Mouse (Mus musculus): ENCODE results near the gene Eif4g2. TPM values are rescaled to one million over a fixed set of nuclear protein-coding genes. Genes with fewer than 3 reads are reported as not detected.

The Eif4g2 gene
- total and polyA plus RNA-seq, 2 experiments from 2014 or later: 580 to 916 TPM

DNA sequence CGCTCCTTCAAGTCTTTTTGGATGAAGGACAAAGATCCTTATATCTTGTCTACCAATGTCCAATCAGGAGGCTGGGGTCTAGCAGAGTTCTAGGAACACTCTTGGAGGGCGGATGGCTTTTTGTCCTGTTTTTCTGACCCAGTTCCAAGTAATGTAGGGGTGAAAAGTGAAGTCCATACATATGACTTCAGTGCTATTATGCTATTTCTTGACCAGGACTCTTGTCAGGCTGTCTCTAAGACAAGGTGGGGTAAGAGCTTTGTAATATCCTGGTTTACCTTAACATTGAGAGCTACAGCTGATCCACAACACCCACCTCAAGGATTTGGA is 12.7 kb downstream of the Eif4g2 start:
- Histone ChIP-seq H3K9ac (no peak overlapping the region), H3K4me2 (ENCODE audit: low read depth) (no peak overlapping the region), H3K36me3 (ENCODE audit: insufficient read depth) (peaks cover 68% of the 10 kb centered on the region), H3K27me3 (ENCODE audit: insufficient read depth, low read length) (no peaks in the 10 kb centered on the region), H3K27ac (ENCODE audit: low read depth, low read length) (no peak overlapping the region), H3K9me3 (ENCODE audit: low read length) (0 out of 2 replicates have a peak, but pooled peaks cover 4% of the 10 kb centered on the region), H3K4me3 (ENCODE audit: low read depth, low read length) (no peak overlapping the region), H3K4me1 (ENCODE audit: insufficient read depth) (no peaks in the 10 kb centered on the region)
- WGBS: 97% methylated on average over 2 of the region's 2 CpGs
- DNase-seq (no peak), ATAC-seq (peak; percentile 40)
- TF ChIP-seq CTCF (IDR thresholded peaks at IDR 0.05; ENCODE audit: low read depth): no peak

GRCm38 (mm10) chr7:111069439-111070166 is 13.2 kb downstream of the Eif4g2 start:
- ATAC-seq (peak; percentile 27; the same call in 1 of the 2 replicates), DNase-seq (peak; percentile 41)
- 91% methylated on average over 7 of the region's 7 CpGs for WGBS
- H3K27me3 ChIP-seq (ENCODE audit: insufficient read depth, low read length): no peaks in the 10 kb centered on the region
- no peak overlapping the region for H3K27ac ChIP-seq (ENCODE audit: low read depth, low read length)
- 0 out of 2 replicates have a peak, but pooled peaks cover 4% of the 10 kb centered on the region for H3K9me3 ChIP-seq (ENCODE audit: low read length)
- TF ChIP-seq CTCF (IDR thresholded peaks at IDR 0.05; ENCODE audit: low read depth): no peak
- no peak overlapping the region for H3K9ac ChIP-seq
- H3K4me3 ChIP-seq (ENCODE audit: low read depth, low read length): no peak overlapping the region
- H3K4me1 ChIP-seq (ENCODE audit: insufficient read depth): no peaks in the 10 kb centered on the region
- H3K36me3 ChIP-seq (ENCODE audit: insufficient read depth): peaks cover 63% of the 10 kb centered on the region
- no peak overlapping the region for H3K4me2 ChIP-seq (ENCODE audit: low read depth)

- WGBS: 97% methylated on average over 3 of the region's 3 CpGs
- ATAC-seq: no peak
- H3K36me3 ChIP-seq (ENCODE audit: insufficient read depth): peaks cover 50% of the 10 kb centered on the region
Observed at GRCm38 (mm10) chr7:111068181-111068580, 14.6 kb downstream of the Eif4g2 start.

GRCm38 (mm10) chr7:111062971-111063370 is 19.9 kb downstream of the Eif4g2 start:
- 0 out of 2 replicates have a peak, but pooled peaks cover 3% of the 10 kb centered on the region for H3K9me3 ChIP-seq (ENCODE audit: low read length)
- H3K4me2 ChIP-seq (ENCODE audit: low read depth): no peak overlapping the region
- no peaks in the 10 kb centered on the region for H3K27me3 ChIP-seq (ENCODE audit: insufficient read depth, low read length)
- TF ChIP-seq CTCF (IDR thresholded peaks at IDR 0.05; ENCODE audit: low read depth): no peak
- no peaks in the 10 kb centered on the region for H3K4me1 ChIP-seq (ENCODE audit: insufficient read depth)
- WGBS: 94% methylated on average over 1 of the region's 1 CpGs
- no peak overlapping the region for H3K27ac ChIP-seq (ENCODE audit: low read depth, low read length)
- peaks cover 4% of the 10 kb centered on the region for H3K36me3 ChIP-seq (ENCODE audit: insufficient read depth)
- no peak for ATAC-seq
- H3K9ac ChIP-seq: no peak overlapping the region
- no peak for DNase-seq
- H3K4me3 ChIP-seq (ENCODE audit: low read depth, low read length): no peak overlapping the region

More at GRCm38 (mm10) chr7:111068181-111068580, 14.6 kb downstream of the Eif4g2 start:
- Histone ChIP-seq H3K9ac (no peak overlapping the region), H3K4me2 (ENCODE audit: low read depth) (no peak overlapping the region), H3K27me3 (ENCODE audit: insufficient read depth, low read length) (no peaks in the 10 kb centered on the region), H3K27ac (ENCODE audit: low read depth, low read length) (no peak overlapping the region), H3K4me1 (ENCODE audit: insufficient read depth) (no peaks in the 10 kb centered on the region), H3K9me3 (ENCODE audit: low read length) (0 out of 2 replicates have a peak, but pooled peaks cover 4% of the 10 kb centered on the region), H3K4me3 (ENCODE audit: low read depth, low read length) (no peak overlapping the region)
- no peak for TF ChIP-seq CTCF (IDR thresholded peaks at IDR 0.05; ENCODE audit: low read depth)
- no peak for DNase-seq

- 68% methylated on average over 5 of the region's 5 CpGs for WGBS
- H3K27ac ChIP-seq (ENCODE audit: low read depth, low read length): no peak overlapping the region
- no peaks in the 10 kb centered on the region for H3K9me3 ChIP-seq (ENCODE audit: low read length)
- H3K4me2 ChIP-seq (ENCODE audit: low read depth): no peak overlapping the region
- ATAC-seq: no peak
- H3K36me3 ChIP-seq (ENCODE audit: insufficient read depth): peaks cover 19% of the 10 kb centered on the region
- DNase-seq: no peak
- H3K4me3 ChIP-seq (ENCODE audit: low read depth, low read length): no peak overlapping the region
- H3K4me1 ChIP-seq (ENCODE audit: insufficient read depth): no peaks in the 10 kb centered on the region
- H3K27me3 ChIP-seq (ENCODE audit: insufficient read depth, low read length): no peaks in the 10 kb centered on the region
- TF ChIP-seq CTCF (IDR thresholded peaks at IDR 0.05; ENCODE audit: low read depth): no peak
- H3K9ac ChIP-seq: no peak overlapping the region
Observed at GRCm38 (mm10) chr7:111059527-111059926, 23.3 kb downstream of the Eif4g2 start.

DNA sequence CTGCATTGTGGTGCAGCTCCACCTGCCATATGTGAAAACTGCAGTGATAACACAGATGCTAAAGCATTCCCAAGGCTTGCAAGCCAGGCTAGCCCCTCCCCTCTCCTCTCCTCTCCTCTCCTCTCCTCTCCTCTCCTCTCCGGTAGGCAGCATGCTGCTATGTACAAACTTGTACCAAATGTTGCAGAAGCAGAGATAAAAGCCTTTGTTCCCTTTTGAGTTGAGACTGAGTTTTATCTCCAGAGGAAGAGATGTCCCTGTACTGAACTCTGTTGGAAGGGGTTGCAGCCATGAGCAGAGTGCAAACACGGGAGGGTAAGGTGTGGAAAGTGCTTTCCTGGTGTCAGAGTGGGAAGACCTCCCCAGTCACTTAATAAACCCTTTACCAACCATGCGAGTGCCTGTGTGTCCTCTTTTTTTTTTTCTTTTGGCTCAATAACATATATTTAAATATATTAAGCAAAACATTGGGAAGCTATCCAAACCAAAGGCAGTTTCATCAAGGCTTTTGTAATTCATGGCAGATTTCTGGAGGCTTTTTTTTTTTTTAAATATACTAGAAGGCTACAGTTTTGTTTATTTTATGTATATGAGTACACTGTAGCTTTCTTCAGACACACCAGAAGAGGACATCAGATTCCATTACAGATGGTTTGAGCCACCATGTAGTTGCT is 26.7 kb downstream of the Eif4g2 start:
- WGBS: 66% methylated on average over 3 of the region's 3 CpGs
- peaks cover 53% of the 10 kb centered on the region for H3K36me3 ChIP-seq (ENCODE audit: insufficient read depth)
- DNase-seq: no peak

GRCm38 (mm10) chr7:111055221-111055620 is 27.6 kb downstream of the Eif4g2 start:
- Histone ChIP-seq H3K9ac (no peak overlapping the region), H3K4me3 (ENCODE audit: low read depth, low read length) (no peak overlapping the region), H3K36me3 (ENCODE audit: insufficient read depth) (peaks cover 61% of the 10 kb centered on the region), H3K4me1 (ENCODE audit: insufficient read depth) (no peaks in the 10 kb centered on the region), H3K27me3 (ENCODE audit: insufficient read depth, low read length) (no peaks in the 10 kb centered on the region), H3K27ac (ENCODE audit: low read depth, low read length) (no peak overlapping the region), H3K9me3 (ENCODE audit: low read length) (no peaks in the 10 kb centered on the region), H3K4me2 (ENCODE audit: low read depth) (no peak overlapping the region)
- TF ChIP-seq CTCF (IDR thresholded peaks at IDR 0.05; ENCODE audit: low read depth): no peak
- DNase-seq (no peak), ATAC-seq (no peak)
- 93% methylated on average over 19 of the region's 19 CpGs for WGBS

More for the DNA sequence above, 26.7 kb downstream of the Eif4g2 start:
- TF ChIP-seq CTCF (IDR thresholded peaks at IDR 0.05; ENCODE audit: low read depth): no peak
- H3K27me3 ChIP-seq (ENCODE audit: insufficient read depth, low read length): no peaks in the 10 kb centered on the region
- 0 out of 2 replicates have a peak overlapping the region, but pooled peaks have one; percentile 29 for H3K27ac ChIP-seq (ENCODE audit: low read depth, low read length)
- no peaks in the 10 kb centered on the region for H3K9me3 ChIP-seq (ENCODE audit: low read length)
- H3K4me3 ChIP-seq (ENCODE audit: low read depth, low read length): no peak overlapping the region
- H3K4me1 ChIP-seq (ENCODE audit: insufficient read depth): no peaks in the 10 kb centered on the region
- ATAC-seq: no peak
- no peak overlapping the region for H3K4me2 ChIP-seq (ENCODE audit: low read depth)
- H3K9ac ChIP-seq: no peak overlapping the region
